Mouse (Mus musculus): ENCODE measurements around the gene Mylk. TPM values are rescaled to one million over a fixed set of nuclear protein-coding genes. Genes with fewer than 3 reads are reported as not detected.

Gene Mylk
- polyA plus RNA-seq, 1 experiment from 2014 or later = 562 TPM

DNA sequence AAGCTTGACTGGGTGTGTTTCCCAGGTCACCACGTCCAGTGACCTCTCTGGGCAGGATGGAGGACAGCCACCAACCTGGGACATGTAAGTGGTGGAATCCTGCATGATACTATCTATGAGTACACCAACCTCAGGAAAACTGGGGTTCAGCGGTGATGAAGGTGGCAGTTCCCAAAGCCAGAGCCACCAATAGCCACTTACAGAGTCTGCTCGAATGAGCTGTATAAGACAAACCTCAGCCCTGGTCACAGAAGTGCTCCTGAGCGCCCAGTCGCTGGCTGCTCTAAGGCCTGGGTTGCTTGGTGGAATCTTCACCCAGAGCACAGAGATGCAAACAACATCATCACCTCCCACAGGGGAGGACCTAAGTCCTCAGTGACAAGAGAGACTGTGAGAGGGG is 179.3 kb downstream of the Mylk start:
- WGBS = 68% methylated on average over 5 of the region's 5 CpGs
- no peaks in the 10 kb centered on the region for H3K27me3 ChIP-seq (replicated peaks; ENCODE audit: control insufficient read depth, insufficient read depth, low read length)
- TF ChIP-seq CTCF (IDR thresholded peaks at IDR 0.05; ENCODE audit: low read depth) = no peak
- peaks cover 33% of the 10 kb centered on the region for H3K4me1 ChIP-seq (replicated peaks; ENCODE audit: control insufficient read depth, insufficient read depth, low read length)
- H3K4me3 ChIP-seq (ENCODE audit: low read depth, low read length) = peak overlapping the region; percentile 21; the same call in 1 of the 2 replicates
- H3K4me2 ChIP-seq (replicated peaks; ENCODE audit: low read depth) = peak overlapping the region; percentile 54
- 0 out of 2 replicates have a peak overlapping the region, but pooled peaks have one; percentile 4 for H3K27ac ChIP-seq (ENCODE audit: low read depth, low read length)
- H3K36me3 ChIP-seq (ENCODE audit: control insufficient read depth, insufficient read depth) = no peaks in the 10 kb centered on the region; the same call in 1 of the 2 replicates
- no peak overlapping the region for H3K9ac ChIP-seq (ENCODE audit: low read depth, low read length)
- no peak for ATAC-seq
- H3K9me3 ChIP-seq (ENCODE audit: control insufficient read depth) = no peaks in the 10 kb centered on the region

DNA sequence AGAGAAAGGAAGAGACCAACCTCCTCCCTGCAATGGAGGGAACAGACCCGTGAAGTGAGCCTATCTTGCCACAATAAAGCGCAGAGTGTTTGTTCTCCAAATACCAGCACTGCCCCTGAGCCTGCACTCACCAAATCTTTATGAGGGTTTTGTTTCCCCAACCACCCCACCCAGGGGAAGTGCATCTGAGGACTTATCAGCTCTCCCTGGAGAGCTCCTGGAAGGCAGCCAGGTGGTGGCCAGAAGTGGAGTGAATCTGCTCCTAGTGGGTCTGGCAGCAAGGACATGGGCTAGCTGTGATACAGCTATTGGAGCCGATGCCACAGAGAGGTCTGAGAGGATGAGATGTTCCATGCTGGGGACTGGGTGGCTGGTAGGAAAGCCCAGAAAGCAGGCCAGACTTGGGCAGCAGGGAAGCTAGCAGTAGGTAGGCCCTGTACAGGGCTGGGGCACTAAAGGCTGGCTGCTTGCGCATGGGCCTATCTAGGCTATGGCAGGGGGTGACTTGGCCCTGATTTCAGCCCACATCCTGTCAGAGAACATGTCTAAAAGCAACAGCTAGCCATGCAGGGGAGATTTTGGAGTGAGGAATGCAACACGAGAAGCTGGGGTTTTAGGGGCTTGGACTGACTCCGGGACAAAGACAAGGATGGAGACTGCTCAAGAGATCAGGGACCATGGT is 180.1 kb downstream of the Mylk start:
- Histone ChIP-seq H3K9ac (ENCODE audit: low read depth, low read length) (0 out of 2 replicates have a peak overlapping the region, but pooled peaks have one; percentile 17), H3K27me3 (replicated peaks; ENCODE audit: control insufficient read depth, insufficient read depth, low read length) (no peaks in the 10 kb centered on the region), H3K4me3 (ENCODE audit: low read depth, low read length) (no peak overlapping the region), H3K9me3 (ENCODE audit: control insufficient read depth) (no peaks in the 10 kb centered on the region), H3K4me1 (replicated peaks; ENCODE audit: control insufficient read depth, insufficient read depth, low read length) (peaks cover 36% of the 10 kb centered on the region), H3K27ac (ENCODE audit: low read depth, low read length) (0 out of 2 replicates have a peak overlapping the region, but pooled peaks have one; percentile 11), H3K36me3 (ENCODE audit: control insufficient read depth, insufficient read depth) (no peaks in the 10 kb centered on the region; the same call in 1 of the 2 replicates), H3K4me2 (replicated peaks; ENCODE audit: low read depth) (peak overlapping the region; percentile 54)
- no peak for ATAC-seq
- WGBS = 38% methylated on average over 6 of the region's 6 CpGs
- no peak for TF ChIP-seq CTCF (IDR thresholded peaks at IDR 0.05; ENCODE audit: low read depth)

DNA sequence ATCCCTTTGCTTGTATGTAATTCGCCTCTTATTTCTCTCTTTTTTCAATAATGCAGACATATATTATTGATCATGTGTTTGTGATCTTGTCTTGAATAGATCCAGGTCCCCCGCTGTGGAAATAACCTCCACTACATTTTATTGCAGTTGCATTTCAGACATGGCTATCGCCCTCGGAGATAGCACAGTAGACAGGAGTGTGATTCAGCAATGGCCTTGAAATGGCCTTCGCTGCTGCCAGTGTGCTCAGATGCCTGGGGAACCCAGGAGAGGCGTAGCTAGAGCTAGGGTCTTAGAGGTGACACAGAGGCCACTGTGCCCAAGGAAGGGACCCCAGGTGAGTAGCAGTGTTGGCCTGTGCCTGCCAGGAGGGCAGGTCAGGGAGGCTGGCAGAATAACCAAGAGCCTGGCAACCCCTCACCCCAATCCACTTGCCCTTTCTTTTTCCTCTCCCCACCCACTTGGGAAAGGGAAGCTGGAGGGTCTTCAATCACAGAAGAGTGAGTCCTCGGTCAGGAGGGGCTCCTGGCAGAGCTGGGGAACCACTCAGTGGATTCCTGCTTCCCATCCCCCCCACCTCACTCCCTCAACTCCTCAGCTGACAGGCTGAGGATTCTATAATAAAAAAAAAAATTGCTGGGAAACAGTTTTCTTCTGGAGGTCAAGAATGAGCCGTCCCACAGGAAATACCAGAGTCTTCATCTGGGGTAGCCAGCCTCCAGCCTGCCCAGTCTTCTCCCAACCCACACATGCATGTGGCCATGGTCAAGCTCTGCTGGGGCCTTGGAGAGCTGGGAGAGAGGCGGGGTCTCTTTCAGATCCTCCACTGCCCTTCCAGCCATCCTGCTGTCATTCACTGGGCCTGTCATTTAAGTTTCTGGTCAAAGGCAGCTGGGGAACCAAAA is 181.8 kb downstream of the Mylk start:
- ATAC-seq = 0 out of 2 replicates have a peak, but pooled peaks have one; percentile 37
- Histone ChIP-seq H3K4me3 (ENCODE audit: low read depth, low read length) (no peak overlapping the region), H3K36me3 (ENCODE audit: control insufficient read depth, insufficient read depth) (no peaks in the 10 kb centered on the region; the same call in 1 of the 2 replicates), H3K9me3 (ENCODE audit: control insufficient read depth) (no peaks in the 10 kb centered on the region), H3K27me3 (replicated peaks; ENCODE audit: control insufficient read depth, insufficient read depth, low read length) (no peaks in the 10 kb centered on the region), H3K27ac (ENCODE audit: low read depth, low read length) (peak overlapping the region; percentile 86), H3K4me2 (replicated peaks; ENCODE audit: low read depth) (peak overlapping the region; percentile 54), H3K4me1 (replicated peaks; ENCODE audit: control insufficient read depth, insufficient read depth, low read length) (peaks cover 42% of the 10 kb centered on the region), H3K9ac (ENCODE audit: low read depth, low read length) (peak overlapping the region; percentile 7; the same call in 1 of the 2 replicates)
- 35% methylated on average over 9 of the region's 9 CpGs for WGBS
- no peak for TF ChIP-seq CTCF (IDR thresholded peaks at IDR 0.05; ENCODE audit: low read depth)

DNA sequence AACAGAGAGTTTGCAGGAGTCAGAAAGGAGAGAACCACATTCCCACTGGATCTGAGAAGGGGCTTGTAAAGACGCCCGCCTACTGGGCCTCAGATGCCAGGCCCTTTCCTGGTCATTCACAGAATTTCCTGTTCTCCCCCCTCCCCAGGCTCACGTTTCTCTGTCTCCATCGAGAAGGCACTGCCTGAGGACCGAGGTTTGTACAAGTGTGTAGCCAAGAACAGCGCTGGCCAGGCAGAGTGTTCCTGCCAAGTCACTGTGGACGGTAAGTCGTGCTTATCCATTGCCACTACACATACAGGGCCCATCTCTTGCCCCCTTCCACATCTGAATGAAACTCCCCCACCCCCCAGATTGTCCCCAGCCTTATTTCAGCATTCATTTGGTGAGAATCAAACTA is 184.7 kb downstream of the Mylk start:
- no peaks in the 10 kb centered on the region; the same call in 1 of the 2 replicates for H3K36me3 ChIP-seq (ENCODE audit: control insufficient read depth, insufficient read depth)

DNA sequence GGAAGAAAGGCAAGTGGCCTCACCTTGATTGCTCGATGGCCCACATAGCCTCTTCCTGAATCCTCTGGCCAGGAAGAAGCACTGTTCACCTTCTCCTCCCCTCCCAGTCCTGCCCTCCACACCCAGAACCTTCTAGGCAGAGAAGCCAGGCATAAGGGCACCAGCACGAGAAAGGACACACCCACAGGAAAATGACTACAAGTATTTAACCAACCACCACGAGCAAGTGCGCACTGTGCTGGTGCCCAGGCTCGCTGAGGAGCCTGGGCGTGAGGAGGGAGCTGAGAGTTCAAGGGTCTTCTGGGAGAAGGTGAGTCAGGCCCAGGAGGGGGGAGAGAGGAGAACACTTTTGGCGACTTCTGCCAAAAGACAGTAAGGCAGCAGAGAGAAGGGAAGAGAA is 185.1 kb downstream of the Mylk start:
- no peaks in the 10 kb centered on the region for H3K27me3 ChIP-seq (replicated peaks; ENCODE audit: control insufficient read depth, insufficient read depth, low read length)
- peak overlapping the region; percentile 8; the same call in 1 of the 2 replicates for H3K4me3 ChIP-seq (ENCODE audit: low read depth, low read length)
- H3K36me3 ChIP-seq (ENCODE audit: control insufficient read depth, insufficient read depth) = no peaks in the 10 kb centered on the region; the same call in 1 of the 2 replicates
- no peak for TF ChIP-seq CTCF (IDR thresholded peaks at IDR 0.05; ENCODE audit: low read depth)
- peaks cover 46% of the 10 kb centered on the region for H3K4me1 ChIP-seq (replicated peaks; ENCODE audit: control insufficient read depth, insufficient read depth, low read length)
- 29% methylated on average over 7 of the region's 7 CpGs for WGBS
- peak overlapping the region; percentile 51 for H3K4me2 ChIP-seq (replicated peaks; ENCODE audit: low read depth)
- peak; percentile 58 for ATAC-seq
- no peaks in the 10 kb centered on the region for H3K9me3 ChIP-seq (ENCODE audit: control insufficient read depth)
- H3K27ac ChIP-seq (ENCODE audit: low read depth, low read length) = peak overlapping the region; percentile 83
- peak overlapping the region; percentile 18; the same call in 1 of the 2 replicates for H3K9ac ChIP-seq (ENCODE audit: low read depth, low read length)

More for the DNA sequence above, 184.7 kb downstream of the Mylk start:
- Histone ChIP-seq H3K9me3 (ENCODE audit: control insufficient read depth) (no peaks in the 10 kb centered on the region), H3K4me1 (replicated peaks; ENCODE audit: control insufficient read depth, insufficient read depth, low read length) (peaks cover 46% of the 10 kb centered on the region), H3K27me3 (replicated peaks; ENCODE audit: control insufficient read depth, insufficient read depth, low read length) (no peaks in the 10 kb centered on the region), H3K9ac (ENCODE audit: low read depth, low read length) (no peak overlapping the region; the same call in 1 of the 2 replicates), H3K4me3 (ENCODE audit: low read depth, low read length) (no peak overlapping the region), H3K27ac (ENCODE audit: low read depth, low read length) (peak overlapping the region; percentile 83), H3K4me2 (replicated peaks; ENCODE audit: low read depth) (peak overlapping the region; percentile 51)
- WGBS = 68% methylated on average over 8 of the region's 8 CpGs
- TF ChIP-seq CTCF (IDR thresholded peaks at IDR 0.05; ENCODE audit: low read depth) = no peak
- no peak for ATAC-seq

DNA sequence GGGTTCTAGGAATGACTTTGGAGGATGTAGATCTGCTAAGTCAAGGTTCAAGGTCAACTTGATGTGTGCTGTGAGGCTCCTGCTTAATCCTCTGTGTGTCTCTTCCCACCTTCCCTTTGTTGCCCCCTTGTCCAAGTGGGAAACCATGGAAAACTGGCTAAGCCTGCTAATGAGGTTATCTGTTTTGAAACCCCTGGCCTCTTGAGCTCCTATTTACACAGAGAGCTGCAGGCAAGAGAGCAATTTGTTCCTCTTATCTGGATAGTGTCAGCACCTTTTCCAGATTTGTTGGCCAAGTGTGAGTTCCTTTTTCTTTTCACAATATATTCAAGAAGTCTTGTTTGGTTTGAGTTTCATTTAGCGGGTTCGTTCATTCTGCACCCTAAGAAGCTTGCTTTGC is 186.3 kb downstream of the Mylk start:
- no peaks in the 10 kb centered on the region for H3K27me3 ChIP-seq (replicated peaks; ENCODE audit: control insufficient read depth, insufficient read depth, low read length)
- WGBS = 32% methylated on average over 2 of the region's 2 CpGs
- H3K27ac ChIP-seq (ENCODE audit: low read depth, low read length) = peak overlapping the region; percentile 83
- peaks cover 5% of the 10 kb centered on the region; the same call in 1 of the 2 replicates for H3K36me3 ChIP-seq (ENCODE audit: control insufficient read depth, insufficient read depth)
- peak overlapping the region; percentile 8; the same call in 1 of the 2 replicates for H3K4me3 ChIP-seq (ENCODE audit: low read depth, low read length)
- no peaks in the 10 kb centered on the region for H3K9me3 ChIP-seq (ENCODE audit: control insufficient read depth)
- peaks cover 44% of the 10 kb centered on the region for H3K4me1 ChIP-seq (replicated peaks; ENCODE audit: control insufficient read depth, insufficient read depth, low read length)
- 0 out of 2 replicates have a peak overlapping the region, but pooled peaks have one; percentile 8 for H3K9ac ChIP-seq (ENCODE audit: low read depth, low read length)
- H3K4me2 ChIP-seq (replicated peaks; ENCODE audit: low read depth) = peak overlapping the region; percentile 51
- ATAC-seq = no peak
- TF ChIP-seq CTCF (IDR thresholded peaks at IDR 0.05; ENCODE audit: low read depth) = no peak

Measured in intestine, postnatal 0 days (tissue).